Mouse (Mus musculus) CH12.LX (cell line): ENCODE data around the gene Chchd6. TPM values are rescaled to one million over a fixed set of nuclear protein-coding genes. Genes with fewer than 3 reads are reported as not detected.

Source experiments
- DNase-seq: peaks from one replicate; pipeline ENCODE4 v3.0.0-alpha.2; 2013; ENCODE audit errors: extremely low read depth
- H3K27ac ChIP-seq: 2 replicates; pipeline ENCODE4 v1.5.1; 2012; ENCODE audit warnings: low read depth, mild to moderate bottlenecking, control low read depth, moderate library complexity; ENCODE audit not compliant: insufficient read depth
- H3K27me3 ChIP-seq: replicated peaks from 2 replicates; pipeline ENCODE3; 2012; ENCODE audit warnings: inconsistent platforms
- H3K36me3 ChIP-seq, 2 experiments: replicated peaks in 1 of 2; 2 replicates each; pipeline versions ENCODE3 to v1.6.1; 2012; ENCODE audit warnings: inconsistent platforms in 1 of 2, low read length in 1 of 2, mild to moderate bottlenecking in 1 of 2, mixed read lengths in 1 of 2, moderate library complexity in 1 of 2; ENCODE audit not compliant: control insufficient read depth in 1 of 2, insufficient read depth in 1 of 2
- H3K4me1 ChIP-seq, 2 experiments: 2 replicates each; pipeline ENCODE4 v1.6.1; 2012; ENCODE audit warnings: inconsistent platforms in 1 of 2, moderate library complexity in 1 of 2; ENCODE audit not compliant: insufficient read depth in 2 of 2, control insufficient read depth in 1 of 2
- H3K4me2 ChIP-seq: 2 replicates; pipeline ENCODE4 v1.6.1; 2012; ENCODE audit warnings: low read depth, mild to moderate bottlenecking, control low read depth; ENCODE audit not compliant: poor library complexity, insufficient read depth, severe bottlenecking
- H3K4me3 ChIP-seq, 3 experiments: fragments of 150-350 bp in 1 of 3; sonication (generic) in 1 of 3; replicated peaks in 1 of 3; 2 replicates each; pipeline versions ENCODE3 to v1.5.1; 2011 to 2012; ENCODE audit warnings: low read depth in 2 of 3, low read length in 2 of 3, mild to moderate bottlenecking in 2 of 3, moderate library complexity in 2 of 3, control low read depth in 1 of 3, improper control_type of control experiment in 1 of 3, inconsistent platforms in 1 of 3, mixed read lengths in 1 of 3; ENCODE audit not compliant: poor library complexity in 1 of 3
- H3K79me2 ChIP-seq: replicated peaks from 2 replicates; pipeline ENCODE4 v1.6.1; 2012; ENCODE audit warnings: mild to moderate bottlenecking, moderate library complexity; ENCODE audit not compliant: control insufficient read depth, poor library complexity, insufficient read depth, severe bottlenecking; ENCODE audit errors: extremely low read depth
- H3K9ac ChIP-seq: 2 replicates; pipeline ENCODE4 v1.6.1; 2012; ENCODE audit warnings: low read depth, mild to moderate bottlenecking, control low read depth, moderate library complexity; ENCODE audit not compliant: insufficient read depth
- H3K9me3 ChIP-seq: replicated peaks from 2 replicates; pipeline ENCODE3; 2012; ENCODE audit warnings: low read length, inconsistent platforms, mixed read lengths
- BHLHE40 ChIP-seq: IDR thresholded peaks from 2 replicates; pipeline ENCODE4 v1.6.1; 2011; ENCODE audit warnings: mild to moderate bottlenecking, low read depth, low read length, improper control_type of control experiment
- JUN ChIP-seq: IDR thresholded peaks from 2 replicates; pipeline ENCODE4 v1.6.1; 2011; ENCODE audit warnings: low read depth, mild to moderate bottlenecking, low read length, improper control_type of control experiment, moderate library complexity; ENCODE audit not compliant: insufficient read depth
- KAT2A ChIP-seq: IDR thresholded peaks from 2 replicates; pipeline ENCODE4 v1.6.1; 2012; ENCODE audit warnings: low read length, improper control_type of control experiment, inconsistent platforms; ENCODE audit not compliant: insufficient replicate concordance
- MAFK ChIP-seq: IDR thresholded peaks from 2 replicates; pipeline ENCODE4 v1.6.1; 2011; ENCODE audit warnings: low read length, improper control_type of control experiment; ENCODE audit not compliant: insufficient replicate concordance
- MAZ ChIP-seq: IDR thresholded peaks from 2 replicates; pipeline ENCODE4 v1.6.1; 2012; ENCODE audit warnings: low read depth, mild to moderate bottlenecking, inconsistent platforms, low read length, improper control_type of control experiment, moderate library complexity
- MYC ChIP-seq: IDR thresholded peaks from 2 replicates; pipeline ENCODE4 v1.6.1; 2011; ENCODE audit warnings: low read depth, mild to moderate bottlenecking, improper control_type of control experiment, low read length
- TBP ChIP-seq: conservative IDR thresholded peaks from 2 replicates; pipeline ENCODE4 v1.6.1; 2011; ENCODE audit warnings: low read depth, low read length, improper control_type of control experiment
- ZKSCAN1 ChIP-seq: IDR thresholded peaks from 2 replicates; pipeline ENCODE4 v1.6.1; 2012; ENCODE audit warnings: low read depth, inconsistent platforms, low read length, improper control_type of control experiment, borderline replicate concordance
- dilution Hi-C: fragments of 300-500 bp; cut with MboI; formaldehyde crosslinking; loops from 2 replicates; pipeline ENCODE4 v1.14.3; 2020; ENCODE audit warnings: low sequenced_read_pairs; ENCODE audit not compliant: extremely low pct_unique_long_range_greater_than_20kb, extremely low pct_ligation_motif_present
- in situ Hi-C: fragments of 300-500 bp; cut with MboI; formaldehyde crosslinking; loops from 3 replicates; pipeline ENCODE4 v1.14.3; 2019; ENCODE audit warnings: low sequenced_read_pairs, low pct_ligation_motif_present, low pct_unique_long_range_greater_than_20kb, mixed read lengths
- polyA plus RNA-seq: library from polyadenylated mRNA; unstranded; fragments of >175 nt; gene quantifications from 2 replicates; pipeline ENCODE4 v1.2.1, GENCODE M21; 2012; ENCODE audit warnings: low read depth; ENCODE audit not compliant: insufficient read length
- total RNA-seq, 2 experiments: library from RNA; depleted of rRNA; stranded (reverse); fragments of 300-350 nt in 1 of 2; fragments of >200 nt in 1 of 2; gene quantifications; 2 replicates each; pipeline ENCODE4 v1.2.3; 2012 to 2014

The Chchd6 gene
- total and polyA plus RNA-seq, 3 experiments = 33.3 to 41.5 (median 41.3) TPM

DNA sequence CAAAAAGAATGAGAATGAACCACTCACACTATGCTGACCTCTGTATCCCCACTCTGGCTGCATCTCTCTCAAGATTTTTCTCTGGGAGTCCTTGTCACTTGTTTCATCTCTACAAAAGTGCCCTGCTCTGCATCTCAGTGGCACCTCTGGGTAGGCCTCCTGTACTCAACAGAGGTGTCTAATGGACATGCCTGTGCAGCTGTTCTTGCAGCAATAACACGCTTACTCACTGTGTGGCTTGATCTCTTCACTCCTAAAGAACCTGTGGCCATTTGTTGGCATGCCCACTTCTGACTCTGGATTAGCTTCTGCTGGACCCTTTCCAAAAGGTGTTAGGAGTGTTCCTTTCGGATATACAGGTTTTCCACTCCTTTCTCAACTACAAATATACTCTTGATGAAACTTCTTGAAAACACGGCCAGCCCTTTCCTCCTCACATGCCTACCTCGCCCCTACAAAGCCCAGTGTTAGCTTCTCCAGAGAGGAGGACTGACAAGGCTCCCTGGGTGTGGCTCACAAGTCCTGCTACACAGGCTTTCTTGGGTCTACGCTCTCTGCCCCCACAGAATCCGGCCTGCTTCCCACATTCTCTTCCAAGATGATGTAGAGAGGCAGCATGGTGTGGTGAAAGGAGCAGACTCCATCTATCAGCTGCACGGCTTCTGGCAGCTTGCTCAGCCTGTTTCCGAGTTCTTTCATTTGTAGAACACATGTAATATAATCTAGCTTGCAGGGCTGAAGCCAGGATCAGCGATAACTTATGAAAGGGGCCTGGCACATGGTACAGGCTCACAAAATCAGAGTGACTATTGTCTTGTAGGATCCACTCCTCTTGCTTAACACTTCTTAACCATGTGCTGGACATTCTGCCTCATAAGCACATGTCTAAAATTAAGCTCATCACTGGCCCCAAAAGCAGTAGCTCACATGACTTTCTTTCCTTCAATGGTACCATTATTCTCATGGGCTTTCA, 133.9 kb downstream of the Chchd6 start:
- H3K4me3 ChIP-seq = no peak overlapping the region
- H3K9me3 ChIP-seq = no peaks in the 10 kb centered on the region
- H3K36me3 ChIP-seq = peaks cover 0 to 4% of the 10 kb centered on the region in 2 experiments
- H3K27me3 ChIP-seq = no peaks in the 10 kb centered on the region
- H3K4me2 ChIP-seq = no peak overlapping the region
- TF ChIP-seq BHLHE40 (no peak), TBP (no peak)
- no peak for DNase-seq
- H3K79me2 ChIP-seq = no peaks in the 10 kb centered on the region
- in situ Hi-C loops = loop anchor here (5.0 kb wide), 1 partner anchor 99 kb away; the partner anchor contains the start of gene Plxna1
- H3K9ac ChIP-seq = no peak overlapping the region
- no peak overlapping the region for H3K27ac ChIP-seq
- dilution Hi-C loops = no loop called here
- no peaks in the 10 kb centered on the region; a peak in 1 of 4 replicates for H3K4me1 ChIP-seq

DNA sequence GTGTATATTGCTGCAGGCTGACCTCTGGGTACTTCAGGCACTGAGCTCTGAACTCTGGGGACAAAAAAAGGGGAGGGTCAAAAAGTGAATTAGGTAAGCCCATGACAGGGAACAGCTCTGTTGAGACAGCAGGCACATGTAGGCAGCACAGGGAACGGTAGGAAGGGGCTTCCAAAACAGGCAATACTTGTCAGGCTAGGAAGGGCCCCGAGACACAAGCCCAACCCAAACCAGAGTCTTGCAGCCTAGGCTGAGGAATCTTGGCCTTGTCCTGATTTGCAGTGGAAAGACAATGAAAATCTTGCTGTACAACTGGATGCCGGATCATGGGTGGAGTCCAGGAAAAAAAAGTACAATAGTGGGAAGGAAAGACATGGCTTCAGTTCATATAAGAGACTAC, 135.8 kb downstream of the Chchd6 start:
- Histone ChIP-seq H3K4me2 (no peak overlapping the region), H3K9me3 (no peaks in the 10 kb centered on the region), H3K27me3 (no peaks in the 10 kb centered on the region), H3K79me2 (no peaks in the 10 kb centered on the region), H3K36me3 (peaks cover 0 to 1% of the 10 kb centered on the region in 2 experiments), H3K27ac (no peak overlapping the region), H3K9ac (no peak overlapping the region), H3K4me3 (no peak overlapping the region), H3K4me1 (peaks cover 9 to 14% of the 10 kb centered on the region in 2 experiments; a peak in 3 of 4 replicates)
- no peak for DNase-seq
- dilution Hi-C loops = no loop called here
- in situ Hi-C loops = loop anchor here (5.0 kb wide), 1 partner anchor 97 kb away; the partner anchor contains the start of gene Plxna1
- TF ChIP-seq MAZ = no peak
- no peak for TF ChIP-seq JUN

- Histone ChIP-seq H3K27ac (no peak overlapping the region), H3K9me3 (no peaks in the 10 kb centered on the region), H3K4me3 (no peak overlapping the region), H3K27me3 (no peaks in the 10 kb centered on the region), H3K36me3 (no peaks in the 10 kb centered on the region), H3K4me2 (no peak overlapping the region), H3K4me1 (peaks cover 12 to 22% of the 10 kb centered on the region in 2 experiments; a peak in 3 of 4 replicates), H3K9ac (no peak overlapping the region), H3K79me2 (no peaks in the 10 kb centered on the region)
- dilution Hi-C loops = no loop called here
- DNase-seq = no peak
- TF ChIP-seq KAT2A (no peak), MAFK (no peak), MYC (no peak), MAZ (no peak), BHLHE40 (no peak), ZKSCAN1 (no peak)
- in situ Hi-C loops = no loop called here
Observed at GRCm38 (mm10) chr6:89457601-89458000, 137.9 kb downstream of the Chchd6 start.
